Mouse (Mus musculus): Measurements from ENCODE around the gene Spin1. TPM values are rescaled to one million over a fixed set of nuclear protein-coding genes. Genes with fewer than 3 reads are reported as not detected.
"Not testable (repeated sequence)": the region's sequence is repeated elsewhere in the genome, so short reads cannot be mapped to it uniquely, and the experiment has no call there.

Gene Spin1
- total RNA-seq, 2 experiments from 2014 or later, result 9.0 to 15.9 TPM

- ATAC-seq (replicated peaks; ENCODE audit: low FRiP score, poor library complexity, severe bottlenecking), result no peak
Measured at GRCm38 (mm10) chr13:51093430-51093829, 7.2 kb upstream of the Spin1 start.

- ATAC-seq (replicated peaks; ENCODE audit: low FRiP score, poor library complexity, severe bottlenecking), result no peak
Measured at GRCm38 (mm10) chr13:51094323-51095195, 6.1 kb upstream of the Spin1 start.

- ATAC-seq (replicated peaks; ENCODE audit: low FRiP score, poor library complexity, severe bottlenecking), result no peak
Measured at GRCm38 (mm10) chr13:51095196-51095715, 5.4 kb upstream of the Spin1 start.

GRCm38 (mm10) chr13:51096644-51097043 is 4.0 kb upstream of the Spin1 start:
- ATAC-seq (replicated peaks; ENCODE audit: low FRiP score, poor library complexity, severe bottlenecking), result no peak

GRCm38 (mm10) chr13:51099560-51100232 is 984 bp upstream of the Spin1 start:
- ATAC-seq (replicated peaks; ENCODE audit: low FRiP score, poor library complexity, severe bottlenecking), result no peak

GRCm38 (mm10) chr13:51101016-51101776 is 516 bp downstream of the Spin1 start:
- ATAC-seq (replicated peaks; ENCODE audit: low FRiP score, poor library complexity, severe bottlenecking), result no peak

GRCm38 (mm10) chr13:51101777-51102132 is 1.1 kb downstream of the Spin1 start:
- ATAC-seq (replicated peaks; ENCODE audit: low FRiP score, poor library complexity, severe bottlenecking), result no peak

GRCm38 (mm10) chr13:51103111-51103725 is 2.5 kb downstream of the Spin1 start:
- ATAC-seq (replicated peaks; ENCODE audit: low FRiP score, poor library complexity, severe bottlenecking), result no peak

- ATAC-seq (replicated peaks; ENCODE audit: low FRiP score, poor library complexity, severe bottlenecking), result no peak
Measured at GRCm38 (mm10) chr13:51103861-51104650, 3.4 kb downstream of the Spin1 start.

- no peak for ATAC-seq (replicated peaks; ENCODE audit: low FRiP score, poor library complexity, severe bottlenecking)
Measured at GRCm38 (mm10) chr13:51105861-51106655, 5.4 kb downstream of the Spin1 start.

- ATAC-seq (replicated peaks; ENCODE audit: low FRiP score, poor library complexity, severe bottlenecking), result no peak
Measured at GRCm38 (mm10) chr13:51106816-51107215, 6.1 kb downstream of the Spin1 start.

- no peak for ATAC-seq (replicated peaks; ENCODE audit: low FRiP score, poor library complexity, severe bottlenecking)
Measured at GRCm38 (mm10) chr13:51109517-51109916, 8.8 kb downstream of the Spin1 start.

- ATAC-seq (replicated peaks; ENCODE audit: low FRiP score, poor library complexity, severe bottlenecking), result not testable (repeated sequence)
Measured at GRCm38 (mm10) chr13:51114398-51114797, 13.7 kb downstream of the Spin1 start.

GRCm38 (mm10) chr13:51115762-51116161 is 15.1 kb downstream of the Spin1 start:
- ATAC-seq (replicated peaks; ENCODE audit: low FRiP score, poor library complexity, severe bottlenecking), result no peak

GRCm38 (mm10) chr13:51120734-51121133 is 20.1 kb downstream of the Spin1 start:
- ATAC-seq (replicated peaks; ENCODE audit: low FRiP score, poor library complexity, severe bottlenecking), result no peak

GRCm38 (mm10) chr13:51121966-51122365 is 21.3 kb downstream of the Spin1 start:
- no peak for ATAC-seq (replicated peaks; ENCODE audit: low FRiP score, poor library complexity, severe bottlenecking)

GRCm38 (mm10) chr13:51122771-51123170 is 22.1 kb downstream of the Spin1 start:
- ATAC-seq (replicated peaks; ENCODE audit: low FRiP score, poor library complexity, severe bottlenecking), result no peak

GRCm38 (mm10) chr13:51125357-51125756 is 24.7 kb downstream of the Spin1 start:
- no peak for ATAC-seq (replicated peaks; ENCODE audit: low FRiP score, poor library complexity, severe bottlenecking)

Data from erythroid progenitor cell, adult 5-6 weeks (primary cell).